Mouse (Mus musculus) urinary bladder, postnatal 4 days (tissue): Measurements from ENCODE around the gene 6430571L13Rik.
"Not testable (repeated sequence)": the region's sequence is repeated elsewhere in the genome, so short reads cannot be mapped to it uniquely, and the experiment has no call there.

ENCODE experiments used
- DNase-seq, 2 experiments: peaks; one replicate each; pipeline ENCODE4 v3.0.0; 2021 to 2022; ENCODE audit warnings: low spot score in 2 of 2

Gene 6430571L13Rik

DNA sequence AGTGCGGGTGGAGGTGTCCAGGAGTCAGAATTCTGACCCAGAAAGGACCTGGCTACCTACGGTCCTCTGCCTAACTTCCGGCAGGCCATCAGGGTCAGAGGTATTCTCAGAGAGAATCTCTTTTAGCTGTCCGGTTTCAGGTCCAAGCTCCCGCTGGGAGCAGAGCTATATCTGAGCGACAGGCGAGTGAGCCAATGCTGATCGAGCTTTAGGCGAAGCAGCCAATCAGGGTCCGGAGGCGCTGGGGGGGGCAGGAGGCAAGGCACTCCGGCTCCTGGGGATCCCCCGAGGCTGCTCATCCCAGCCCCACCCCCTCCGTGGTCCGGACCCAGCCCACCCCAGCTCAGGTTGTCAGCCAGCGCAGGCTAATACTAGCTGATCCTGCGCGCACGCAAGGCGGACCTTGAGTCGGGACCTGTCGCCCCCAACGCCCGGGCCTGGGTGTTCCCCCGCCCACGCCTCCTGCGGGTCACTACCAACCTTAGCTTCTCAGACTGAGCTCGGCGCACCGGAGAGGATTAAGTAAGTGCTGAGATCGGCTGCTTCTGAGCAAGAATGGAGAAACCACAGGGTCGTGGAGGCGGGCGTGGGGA lies at the start of gene 6430571L13Rik:
Gene 6430571L13Rik (plus strand): TSS at position 336 of the 593 bp plus-strand sequence.
- DNase-seq: peak; percentile 88 to 95

DNA sequence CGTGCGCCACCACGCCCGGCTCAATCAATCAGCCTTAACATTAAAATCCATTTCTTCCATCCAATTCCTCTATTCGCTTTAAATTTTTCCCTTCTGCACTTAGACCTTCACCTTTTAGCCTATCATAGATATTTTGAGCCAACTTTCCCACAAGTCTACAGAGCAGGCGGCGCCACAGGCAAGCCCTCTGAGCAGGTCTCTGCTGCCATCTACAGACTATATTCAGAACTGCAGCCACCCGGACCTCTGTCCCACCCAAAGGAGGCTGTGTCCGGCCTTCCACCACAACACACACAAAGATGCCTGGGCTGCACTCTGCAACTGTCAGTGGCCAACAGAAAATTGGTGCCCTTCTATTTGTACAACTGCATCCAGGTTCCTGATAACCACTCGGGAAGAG lies 49.5 kb upstream of the 6430571L13Rik start:
- peak; percentile 79 to 86 for DNase-seq

DNA sequence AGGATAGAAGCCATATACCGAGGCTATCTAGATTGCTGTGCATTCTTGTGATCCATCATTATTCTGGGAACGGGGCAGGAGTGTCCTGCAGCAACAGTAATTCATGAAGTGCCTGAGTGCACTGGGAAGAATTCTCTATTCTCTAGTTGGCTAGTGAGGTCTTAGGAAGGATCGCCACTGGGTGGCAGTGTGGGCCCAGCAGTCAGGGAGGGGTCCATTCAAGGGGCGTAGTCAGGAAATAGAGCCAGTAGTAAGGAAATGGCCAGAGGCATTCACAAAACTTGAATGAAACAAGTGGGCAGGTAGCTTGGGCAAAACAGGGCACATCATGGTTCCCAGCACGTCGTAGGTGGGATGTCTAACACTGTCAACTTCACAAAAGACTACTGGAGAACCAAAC lies 46.2 kb upstream of the 6430571L13Rik start:
- DNase-seq: peak; percentile 74 to 89

DNA sequence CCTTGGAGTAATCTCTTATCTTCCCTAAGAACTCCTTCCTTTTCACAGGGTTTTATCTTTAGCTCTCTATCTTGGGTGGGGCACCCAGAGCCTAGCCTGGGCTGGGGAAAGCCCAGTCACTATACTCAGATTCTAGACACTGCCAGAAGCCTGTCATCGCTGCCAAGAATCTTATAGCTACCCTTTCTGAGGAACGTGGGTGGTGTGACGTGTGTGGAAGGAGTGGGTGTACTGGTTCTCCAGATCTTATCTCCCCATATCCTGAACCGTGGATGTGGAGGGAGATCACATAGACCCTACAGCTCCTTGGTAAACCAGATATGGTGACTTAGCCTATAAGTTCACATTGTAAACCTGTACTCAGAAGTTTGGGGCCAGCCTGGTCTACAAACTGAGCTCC lies 44.8 kb upstream of the 6430571L13Rik start:
- DNase-seq: no peak

DNA sequence AAGGTAGTCTGAATTCAATTTTAAA lies 44.6 kb upstream of the 6430571L13Rik start, which contains the start of gene Cish:
Gene Cish (plus strand): TSS at position 11 of the 25 bp plus-strand sequence.
- no peak for DNase-seq

DNA sequence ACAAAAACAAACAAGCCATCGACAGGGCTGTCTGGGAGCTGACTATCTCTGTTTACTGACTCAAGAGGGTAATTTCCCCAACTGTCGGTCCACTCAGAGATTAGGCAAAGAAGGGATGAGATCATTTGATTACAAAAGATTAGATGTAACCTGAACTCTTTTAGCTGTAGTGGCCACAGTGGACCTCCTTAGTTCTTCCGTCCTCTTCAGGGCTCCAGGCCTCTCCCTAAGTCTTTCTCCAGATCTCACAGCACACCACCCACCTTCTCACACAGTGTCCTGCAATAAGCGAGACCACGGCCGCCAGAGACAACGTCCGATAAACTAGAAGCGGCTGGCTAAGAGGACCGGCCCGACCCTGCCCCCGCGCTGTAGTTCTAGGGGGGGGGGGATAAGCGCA lies 44.4 kb upstream of the 6430571L13Rik start:
- DNase-seq: no peak

DNA sequence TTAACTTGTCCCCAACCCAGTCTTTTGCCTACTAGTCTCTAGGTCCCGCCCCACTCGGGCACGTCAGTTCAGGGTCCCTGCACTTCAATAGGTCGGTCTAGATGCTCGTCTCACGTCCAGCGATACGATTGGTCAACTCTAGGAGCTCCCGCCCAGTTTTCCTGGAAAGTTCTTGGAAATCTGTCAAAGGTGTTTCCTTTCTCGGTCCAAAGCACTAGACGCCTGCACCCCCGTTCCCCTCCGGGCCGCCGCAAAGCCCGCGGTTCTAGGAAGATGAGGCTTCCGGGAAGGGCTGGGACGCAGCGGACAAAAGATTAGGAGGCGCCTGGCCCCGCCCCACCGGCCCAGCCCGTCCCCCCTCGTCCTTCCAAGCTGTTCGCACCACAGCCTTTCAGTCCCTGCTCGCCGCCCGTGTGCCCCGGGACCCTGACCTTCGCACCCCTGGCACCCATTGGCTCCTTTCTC lies 43.9 kb upstream of the 6430571L13Rik start:
- peak; percentile 91 to 92 for DNase-seq

DNA sequence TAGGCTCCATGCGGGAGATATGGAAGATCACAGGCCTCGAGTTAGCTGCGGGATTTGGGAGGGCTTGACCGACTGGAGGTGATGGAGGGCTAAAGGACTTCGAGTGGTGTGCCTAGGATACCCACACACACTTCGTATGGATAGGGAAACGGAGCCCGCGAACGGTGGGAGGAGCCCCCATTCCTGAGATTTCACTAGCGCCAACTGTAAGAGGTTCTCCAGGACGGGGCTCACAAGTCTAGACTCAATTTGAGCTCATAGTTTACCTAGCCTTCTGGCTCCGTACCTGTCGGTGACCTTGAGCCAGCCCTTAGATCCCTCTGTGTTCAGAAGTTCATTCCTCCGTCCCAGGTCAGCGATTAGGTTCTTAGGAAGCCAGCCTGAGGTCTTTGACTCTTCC lies 43.3 kb upstream of the 6430571L13Rik start:
- DNase-seq: no peak

DNA sequence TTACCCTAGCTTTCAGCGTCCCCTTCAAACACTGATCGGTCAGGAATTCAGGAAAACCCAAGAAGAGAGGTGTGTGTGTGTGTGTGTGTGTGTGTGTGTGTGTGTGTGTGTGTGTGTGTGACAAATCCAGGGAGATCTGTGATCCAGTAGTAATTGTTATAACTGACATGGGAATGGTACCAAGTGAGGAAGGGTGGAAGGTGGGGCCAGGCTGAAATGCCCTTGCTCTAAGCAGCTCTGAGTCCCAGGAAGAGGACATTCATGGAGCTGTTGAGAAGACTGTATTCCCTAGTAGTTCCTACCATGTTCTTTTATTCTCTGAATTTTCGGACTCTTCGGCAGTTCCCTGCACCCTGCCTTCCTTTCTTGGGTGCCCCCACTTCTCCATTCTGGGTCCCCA lies 42.7 kb upstream of the 6430571L13Rik start:
- DNase-seq: no peak

DNA sequence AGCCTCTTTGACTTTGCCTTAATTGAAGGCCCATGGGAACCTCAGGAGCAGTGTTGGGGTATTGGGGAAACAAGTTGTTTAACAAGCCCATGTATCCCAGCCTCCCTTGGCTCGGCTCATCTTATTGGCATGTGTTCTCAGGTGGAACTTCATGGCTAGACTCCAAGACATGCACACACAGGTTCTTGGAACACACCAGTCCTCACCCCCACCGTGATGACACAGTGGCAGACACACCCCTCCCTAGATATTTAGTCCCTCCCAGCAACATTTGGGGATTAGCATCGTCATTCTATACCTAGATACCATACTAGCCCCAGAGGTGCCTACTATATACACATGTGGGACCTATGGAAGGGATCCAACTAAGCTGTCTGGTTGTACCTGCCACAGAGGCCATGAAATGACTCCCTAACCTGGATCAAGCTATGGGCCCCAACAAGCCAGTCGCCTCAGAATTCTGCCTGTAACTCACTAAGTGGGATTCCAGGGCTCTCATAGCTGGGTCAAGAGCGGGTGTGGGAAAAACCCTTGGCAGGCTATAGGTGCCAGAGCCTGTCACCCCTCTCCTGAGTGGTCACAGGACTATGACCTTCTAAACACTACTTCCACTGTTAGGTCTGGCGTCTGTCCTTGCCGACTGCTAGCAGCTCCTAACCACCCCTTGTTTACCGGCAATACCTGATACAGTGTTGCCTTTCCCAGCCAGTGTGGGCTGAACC lies 42.2 kb upstream of the 6430571L13Rik start:
- DNase-seq: no peak

DNA sequence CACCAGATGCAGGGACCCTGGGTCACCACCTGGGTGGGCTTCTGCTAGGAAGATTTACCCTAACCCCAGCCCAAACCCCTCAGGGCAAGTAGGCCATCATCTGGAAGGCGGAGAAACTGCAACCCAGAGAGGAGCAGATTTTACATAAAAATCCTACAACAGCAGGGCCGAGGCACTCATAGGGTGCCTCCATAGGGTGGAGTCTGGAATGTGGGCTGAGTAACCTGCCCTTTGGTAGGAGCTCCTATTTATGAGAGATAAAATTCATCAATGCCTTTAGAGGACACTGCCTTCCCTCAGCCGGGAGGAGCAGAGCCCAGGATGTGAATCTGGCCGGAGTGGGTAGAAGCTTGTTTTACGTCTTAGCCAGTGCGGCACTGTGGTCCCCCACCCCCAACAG lies 41.5 kb upstream of the 6430571L13Rik start:
- DNase-seq: no peak

DNA sequence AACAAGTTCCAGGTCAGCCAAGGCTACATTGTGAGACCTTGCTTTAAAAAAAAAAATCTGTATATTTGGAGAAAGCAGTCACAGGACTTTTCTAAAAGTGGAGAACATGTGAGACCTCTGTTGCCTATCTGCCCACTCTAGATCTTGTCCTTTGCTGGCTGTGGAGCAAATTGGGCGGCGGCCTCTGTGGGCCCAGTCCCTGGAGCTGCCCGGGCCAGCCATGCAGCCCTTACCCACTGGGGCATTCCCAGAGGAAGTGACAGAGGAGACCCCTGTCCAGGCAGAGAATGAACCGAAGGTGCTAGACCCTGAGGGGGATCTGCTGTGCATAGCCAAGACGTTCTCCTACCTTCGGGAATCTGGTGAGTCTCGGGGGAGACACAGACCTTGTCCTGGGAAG lies 40.6 kb upstream of the 6430571L13Rik start:
- DNase-seq: no peak

DNA sequence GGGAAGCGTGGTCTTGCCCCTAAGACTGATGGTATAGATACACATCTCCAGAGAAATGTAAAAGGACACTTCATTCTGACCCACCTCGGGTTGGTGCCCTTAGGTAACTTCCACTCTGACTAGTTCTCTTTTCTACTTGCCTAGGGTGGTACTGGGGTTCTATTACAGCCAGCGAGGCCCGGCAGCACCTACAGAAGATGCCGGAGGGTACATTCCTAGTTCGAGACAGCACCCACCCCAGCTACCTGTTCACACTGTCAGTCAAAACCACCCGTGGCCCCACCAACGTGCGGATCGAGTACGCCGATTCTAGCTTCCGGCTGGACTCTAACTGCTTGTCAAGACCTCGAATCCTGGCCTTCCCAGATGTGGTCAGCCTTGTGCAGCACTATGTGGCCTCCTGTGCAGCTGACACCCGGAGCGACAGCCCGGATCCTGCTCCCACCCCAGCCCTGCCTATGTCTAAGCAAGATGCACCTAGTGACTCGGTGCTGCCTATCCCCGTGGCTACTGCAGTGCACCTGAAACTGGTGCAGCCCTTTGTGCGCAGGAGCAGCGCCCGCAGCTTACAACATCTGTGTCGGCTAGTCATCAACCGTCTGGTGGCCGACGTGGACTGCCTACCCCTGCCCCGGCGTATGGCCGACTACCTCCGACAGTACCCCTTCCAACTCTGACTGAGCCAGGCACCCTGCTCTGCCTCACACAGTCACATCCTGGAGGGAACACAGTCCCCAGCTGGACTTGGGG lies 40.0 kb upstream of the 6430571L13Rik start:
- DNase-seq: no peak

DNA sequence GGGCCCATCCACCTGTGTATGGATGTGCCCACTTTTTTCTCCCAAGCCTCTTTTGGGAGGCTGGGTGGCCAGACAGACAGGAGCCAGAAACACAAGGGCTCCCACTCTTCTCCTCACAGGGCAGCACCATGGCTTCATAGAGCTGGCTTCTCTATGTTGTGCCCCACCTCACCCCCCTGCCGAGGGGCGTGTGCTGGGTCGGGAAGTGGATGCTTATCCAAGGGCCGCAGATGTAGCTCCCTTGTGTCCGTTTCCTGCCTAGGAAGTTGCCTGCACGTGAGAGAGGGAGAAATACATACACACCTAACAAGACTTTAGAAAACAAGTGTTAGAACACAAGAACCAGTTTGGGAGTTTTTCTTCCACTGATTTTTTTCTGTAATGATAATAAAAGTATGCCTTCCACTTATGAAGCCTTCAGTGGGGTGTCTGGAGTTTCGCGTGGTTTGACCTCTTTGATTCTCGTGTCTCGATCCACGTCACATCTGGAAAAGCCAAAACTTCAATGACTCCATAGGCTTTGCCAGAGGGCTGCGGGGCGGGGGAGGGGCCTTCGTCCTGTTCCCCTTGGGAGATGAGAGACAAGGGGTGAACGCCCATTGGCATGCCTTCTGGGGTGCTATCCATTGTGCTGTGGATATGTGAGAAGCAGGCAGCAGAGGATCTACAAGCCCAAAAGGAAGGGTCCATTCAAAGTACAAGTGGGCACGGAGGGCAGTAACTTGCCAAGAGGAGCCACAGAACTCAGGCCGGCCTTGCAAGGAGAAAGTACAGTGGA lies 38.7 kb upstream of the 6430571L13Rik start:
- DNase-seq: no peak

DNA sequence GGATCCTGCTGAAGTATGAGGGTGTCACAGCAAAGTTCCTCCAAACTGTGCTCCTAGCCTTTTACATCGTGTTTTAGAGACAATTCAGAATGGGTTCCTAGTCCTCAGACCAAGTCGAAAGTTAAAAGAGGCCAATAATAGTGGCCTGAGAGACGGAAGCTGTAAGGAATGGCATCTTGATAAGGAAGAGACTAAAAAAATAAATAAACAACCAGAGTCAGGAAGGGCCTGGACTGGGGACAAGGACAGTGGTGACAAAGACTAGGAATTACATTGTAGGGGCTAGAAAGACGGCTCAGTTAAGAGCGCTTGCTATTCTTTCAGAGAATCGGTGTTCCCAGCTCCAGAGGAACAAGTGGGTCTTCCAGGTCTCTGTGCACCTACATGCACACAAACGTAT lies 37.8 kb upstream of the 6430571L13Rik start:
- DNase-seq: no peak

DNA sequence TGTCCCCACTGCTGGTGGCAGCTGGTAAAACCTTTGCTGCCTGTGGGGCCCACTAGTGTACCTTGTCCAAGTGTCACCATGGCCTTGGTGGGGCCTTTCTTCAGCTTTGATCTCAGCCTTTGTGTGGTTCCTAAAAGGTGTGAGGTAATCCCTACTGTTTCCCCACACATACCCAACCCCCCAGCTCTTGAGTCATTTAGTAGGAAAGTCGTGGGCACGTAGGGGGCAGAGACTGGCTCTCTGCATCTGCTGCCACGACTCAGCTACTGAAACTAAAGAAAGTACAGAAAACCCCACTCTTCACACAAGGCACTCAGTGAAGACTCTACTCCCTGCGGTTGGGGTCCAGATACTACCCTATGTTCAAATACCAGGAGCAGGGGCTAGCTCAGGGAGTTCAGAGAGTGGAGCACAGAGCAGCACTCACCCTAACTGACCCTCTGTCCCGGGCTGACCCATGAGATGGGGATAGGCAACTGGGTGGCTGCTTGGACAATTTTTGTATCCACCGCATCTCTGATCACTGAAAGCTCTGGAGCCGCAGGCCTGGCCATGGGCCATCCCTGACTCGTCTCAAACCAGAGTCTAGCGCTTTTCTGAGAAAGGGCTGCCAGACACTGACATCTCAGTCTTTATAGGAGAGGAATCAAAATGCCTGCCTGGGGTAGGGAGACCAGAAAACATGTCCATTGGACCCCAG lies 37.1 kb upstream of the 6430571L13Rik start:
- DNase-seq: no peak

DNA sequence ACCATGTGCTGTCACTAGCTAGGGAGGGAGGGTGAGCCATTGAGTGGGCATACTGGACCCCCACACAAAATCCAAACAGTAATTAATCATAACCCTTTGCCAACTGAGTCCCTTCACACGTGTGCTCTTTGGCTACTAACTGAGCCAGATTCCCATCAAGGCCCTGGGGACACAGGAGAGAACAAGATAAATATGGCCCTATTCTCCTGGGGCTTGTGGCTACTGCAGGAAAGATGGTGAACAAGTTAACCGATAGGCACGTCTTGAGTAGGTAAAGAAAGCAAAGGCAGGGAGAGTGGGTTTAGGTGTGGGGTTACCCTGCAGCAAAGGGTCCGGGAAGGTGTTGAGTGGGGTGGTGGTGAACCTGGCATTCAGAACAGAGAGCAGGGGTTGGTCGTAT lies 36.5 kb upstream of the 6430571L13Rik start:
- no peak for DNase-seq

DNA sequence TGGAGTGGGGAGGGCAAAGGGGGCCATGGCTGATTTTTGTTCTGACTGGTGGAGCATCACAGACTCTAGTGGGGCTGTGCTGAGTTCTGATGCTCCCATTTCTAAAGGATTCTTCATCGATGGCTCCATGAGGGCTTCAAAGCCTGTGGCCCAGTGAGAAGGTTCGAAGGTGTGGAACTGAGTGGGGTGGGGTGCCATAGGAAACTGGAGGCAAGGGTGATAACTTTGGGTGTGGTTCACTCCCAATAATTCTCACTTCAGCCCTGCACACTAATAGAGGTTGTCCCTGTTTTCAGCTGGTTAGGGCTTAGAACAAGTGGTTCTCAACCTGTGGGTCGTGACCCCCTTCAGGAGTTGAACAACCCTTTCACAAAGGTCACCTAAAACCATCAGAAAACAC lies 36.0 kb upstream of the 6430571L13Rik start:
- no peak for DNase-seq

DNA sequence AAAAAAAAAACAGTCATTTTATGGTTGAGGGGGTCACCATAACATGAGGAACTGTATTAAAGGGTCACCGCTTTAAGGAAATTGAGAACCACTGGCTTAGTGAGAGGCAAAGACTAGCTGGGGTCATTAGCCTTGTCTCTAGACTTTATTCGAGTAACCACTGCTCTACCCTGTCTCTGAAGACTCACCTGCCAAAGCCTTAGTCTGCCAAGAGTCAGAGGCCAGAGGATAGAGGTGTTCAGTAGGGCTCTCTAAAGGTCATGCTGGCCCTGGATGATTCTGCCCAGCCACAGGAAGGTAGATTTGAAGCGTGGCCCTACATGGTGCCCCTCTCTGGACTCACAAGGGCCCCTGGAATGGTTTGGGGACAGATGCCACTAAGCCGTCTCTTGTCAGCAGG lies 35.4 kb upstream of the 6430571L13Rik start:
- no peak for DNase-seq

DNA sequence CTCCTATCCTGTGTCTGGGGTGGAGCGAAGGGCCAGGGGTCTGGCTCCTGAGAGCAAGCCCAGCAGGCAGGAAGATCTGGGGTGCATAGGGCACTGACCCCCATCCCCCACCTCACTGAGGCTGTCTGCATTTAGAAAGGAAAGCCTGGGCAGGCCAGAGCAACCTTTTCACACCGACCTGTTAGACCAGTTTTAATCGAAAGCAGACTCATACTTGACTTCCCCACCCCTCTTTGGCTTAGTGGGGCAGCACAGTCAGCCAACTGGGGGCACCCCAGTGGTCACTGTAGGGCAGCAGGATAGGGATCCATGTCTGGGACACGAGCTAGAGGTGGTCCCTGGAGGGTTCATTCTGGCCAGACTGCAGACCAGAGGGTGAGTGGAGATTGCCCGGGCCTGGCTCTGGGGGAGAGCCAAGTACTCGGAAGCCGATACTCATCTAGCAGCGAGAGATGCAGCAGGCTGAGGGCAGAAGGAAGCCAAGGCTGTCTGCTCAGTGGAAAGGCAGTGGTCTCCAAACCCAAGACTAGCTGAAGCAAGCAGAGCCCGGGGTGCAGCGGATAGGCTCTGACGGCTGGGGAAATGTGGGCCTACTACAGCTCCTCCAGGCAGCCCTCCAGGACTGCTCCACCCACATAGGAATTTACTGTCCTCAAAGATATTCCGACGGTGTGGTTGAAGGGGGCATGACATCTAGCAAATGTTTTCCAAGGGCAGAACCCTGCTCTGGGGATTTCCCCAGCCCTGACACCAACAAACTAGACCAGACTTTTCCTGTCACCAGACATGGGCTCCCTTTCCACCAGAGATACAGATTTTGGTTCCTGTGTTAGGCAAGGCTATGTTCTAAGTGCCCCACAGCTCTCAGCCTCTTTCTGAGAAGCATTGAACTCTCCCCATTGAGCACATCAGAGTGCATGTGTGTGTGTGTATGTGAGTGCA lies 34.5 kb upstream of the 6430571L13Rik start:
- DNase-seq: peak in 1 of 2 experiments; percentile 37

DNA sequence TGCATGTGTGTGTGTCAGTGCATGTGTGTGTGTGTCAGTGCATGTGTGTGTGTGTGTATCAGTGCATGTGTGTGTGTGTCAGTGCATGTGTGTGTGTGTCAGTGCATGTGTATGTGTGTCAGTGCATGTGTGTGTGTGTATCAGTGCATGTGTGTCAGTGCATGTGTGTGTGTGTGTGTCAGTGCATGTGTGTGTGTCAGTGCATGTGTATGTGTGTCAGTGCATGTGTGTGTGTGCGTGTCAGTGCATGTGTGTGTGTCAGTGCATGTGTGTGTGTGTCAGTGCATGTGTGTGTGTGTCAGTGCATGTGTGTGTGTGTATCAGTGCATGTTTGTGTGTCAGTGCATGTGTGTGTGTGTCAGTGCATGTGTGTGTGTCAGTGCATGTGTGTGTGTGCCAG lies 33.7 kb upstream of the 6430571L13Rik start:
- DNase-seq: not testable (repeated sequence)
